Mouse (Mus musculus): ENCODE results near the gene Olfr1358.

The Olfr1358 gene

GRCm38 (mm10) chr10:78569191-78569590 lies 52.0 kb downstream of the Olfr1358 start:
- no peak for DNase-seq (ENCODE audit: inconsistent age in 2 of 2, low spot score in 1 of 2)

- no peak for DNase-seq (ENCODE audit: inconsistent age in 2 of 2, low spot score in 1 of 2)
Observed at GRCm38 (mm10) chr10:78569686-78570085, 52.5 kb downstream of the Olfr1358 start.

Data from adrenal gland, adult (tissue).